Mouse (Mus musculus) intestine, embryonic 14.5 days (tissue): ENCODE data around the gene Hs6st3. TPM values are rescaled to one million over a fixed set of nuclear protein-coding genes. Genes with fewer than 3 reads are reported as not detected.
A peak's percentile ranks its signal among the peaks of the same experiment; 100 is the strongest.

ENCODE experiments used
- ATAC-seq: fragments of 200-750 bp; cut with Nextera tagmentation; replicated peaks from 2 replicates; pipeline ENCODE4 v1.8.0; 2017; ENCODE audit warnings: low read depth, moderate number of reproducible peaks, moderate TSS enrichment, moderate library complexity; ENCODE audit not compliant: low FRiP score, low TSS enrichment
- DNase-seq: peaks from one replicate; pipeline ENCODE4 v3.0.0-alpha.2; 2018; ENCODE audit warnings: low spot score
- H3K27ac ChIP-seq: fragments of 300-500 bp; sonication (generic); 2 replicates; pipeline ENCODE4 v1.5.1; 2014; ENCODE audit warnings: low read depth, mild to moderate bottlenecking, control low read depth
- H3K27me3 ChIP-seq: fragments of 300-500 bp; sonication (generic); replicated peaks from 2 replicates; pipeline ENCODE4 v1.6.1; 2014; ENCODE audit warnings: low read length, control low read depth; ENCODE audit not compliant: control insufficient read depth, insufficient read depth
- H3K36me3 ChIP-seq: fragments of 300-500 bp; sonication (generic); 2 replicates; pipeline ENCODE4 v1.6.1; 2014; ENCODE audit warnings: low read length, control low read depth; ENCODE audit not compliant: control insufficient read depth, insufficient read depth
- H3K4me1 ChIP-seq: fragments of 300-500 bp; sonication (generic); replicated peaks from 2 replicates; pipeline ENCODE4 v1.6.1; 2014; ENCODE audit warnings: low read length, control low read depth, mixed read lengths; ENCODE audit not compliant: control insufficient read depth, insufficient read depth
- H3K4me2 ChIP-seq: fragments of 300-500 bp; sonication (generic); 2 replicates; pipeline ENCODE4 v1.6.1; 2014; ENCODE audit warnings: low read length
- H3K4me3 ChIP-seq: fragments of 300-500 bp; sonication (generic); 2 replicates; pipeline ENCODE4 v1.5.1; 2014; ENCODE audit warnings: low read depth, low read length, control low read depth, mixed read lengths
- H3K9ac ChIP-seq: fragments of 300-500 bp; sonication (generic); 2 replicates; pipeline ENCODE4 v1.6.1; 2014; ENCODE audit warnings: mild to moderate bottlenecking, low read length
- H3K9me3 ChIP-seq: fragments of 300-500 bp; sonication (generic); 2 replicates; pipeline ENCODE4 v1.6.1; 2016; ENCODE audit warnings: low read length, control low read depth; ENCODE audit not compliant: control insufficient read depth
- WGBS: fragments of 180-500 bp; shearing (Covaris S2); extraction: QIAGEN DNeasy Blood & Tissue Kit; methylation state at CpG from one replicate; pipeline ENCODE4 v1.1.7; 2014; 5-methylcytosine and 5-hydroxymethylcytosine counted together
- polyA plus RNA-seq: library from polyadenylated mRNA; unstranded; fragments of >200 nt; fragmentation: Nextera tagmentation; extraction: Ambion mirVana; gene quantifications from 2 replicates; pipeline ENCODE4 v1.2.1, GENCODE M21; 2014

Hs6st3 gene
- polyA plus RNA-seq: 0.37 and 0.47 TPM in 2 replicates

GRCm38 (mm10) chr14:119137906-119138785 lies at the start of gene Hs6st3:
Gene Hs6st3 (plus strand): TSS chr14:119138341.
- Histone ChIP-seq H3K9me3 (no peaks in the 10 kb centered on the region), H3K36me3 (no peaks in the 10 kb centered on the region), H3K27me3 (peaks cover 49% of the 10 kb centered on the region), H3K27ac (no peak within 1 kb of the TSS), H3K9ac (peak within 1 kb of the TSS; percentile 48), H3K4me1 (0 out of 2 replicates have a peak, but pooled peaks cover 6% of the 10 kb centered on the region), H3K4me3 (peak within 1 kb of the TSS; percentile 57), H3K4me2 (peak within 1 kb of the TSS; percentile 93)
- WGBS: 1% methylated on average over 100 of the region's 100 CpGs
- ATAC-seq (peak; percentile 66; the same call in 1 of the 2 replicates), DNase-seq (peak; percentile 68)

- Histone ChIP-seq H3K4me3 (peak within 1 kb of the TSS; percentile 68), H3K4me1 (peaks cover 12% of the 10 kb centered on the region), H3K27me3 (no peaks in the 10 kb centered on the region), H3K9ac (peak within 1 kb of the TSS; percentile 83), H3K4me2 (peak within 1 kb of the TSS; percentile 80), H3K27ac (peak within 1 kb of the TSS; percentile 69), H3K9me3 (no peaks in the 10 kb centered on the region), H3K36me3 (no peaks in the 10 kb centered on the region)
- DNase-seq (peak; percentile 93), ATAC-seq (peak; percentile 95)
- under 1% methylated on average over 70 of the region's 72 CpGs for WGBS
These were observed 39.1 kb upstream of the Hs6st3 start, which contains the start of gene Uggt2 for GRCm38 (mm10) chr14:119098851-119099569. Gene Uggt2 (minus strand): TSS chr14:119099430.

- Histone ChIP-seq H3K4me3 (peak overlapping the region; percentile 68), H3K36me3 (no peaks in the 10 kb centered on the region), H3K4me1 (peaks cover 12% of the 10 kb centered on the region), H3K27me3 (no peaks in the 10 kb centered on the region), H3K9me3 (no peaks in the 10 kb centered on the region), H3K4me2 (peak overlapping the region; percentile 80), H3K27ac (peak overlapping the region; percentile 69), H3K9ac (peak overlapping the region; percentile 83)
- ATAC-seq: no peak; the same call in 1 of the 2 replicates
- WGBS: under 1% methylated on average over 13 of the region's 13 CpGs
- no peak for DNase-seq
These were observed 38.6 kb upstream of the Hs6st3 start for GRCm38 (mm10) chr14:119099570-119099891.

- no peaks in the 10 kb centered on the region for H3K36me3 ChIP-seq
These were observed 30.6 kb upstream of the Hs6st3 start for GRCm38 (mm10) chr14:119107591-119107990.

GRCm38 (mm10) chr14:119108776-119109301 lies 29.3 kb upstream of the Hs6st3 start:
- no peak for DNase-seq

More at GRCm38 (mm10) chr14:119107591-119107990, 30.6 kb upstream of the Hs6st3 start:
- H3K9me3 ChIP-seq: no peaks in the 10 kb centered on the region
- no peak overlapping the region for H3K4me3 ChIP-seq
- WGBS: 93% methylated on average over 8 of the region's 8 CpGs
- H3K4me1 ChIP-seq: no peaks in the 10 kb centered on the region
- H3K27me3 ChIP-seq: no peaks in the 10 kb centered on the region
- H3K27ac ChIP-seq: no peak overlapping the region
- H3K4me2 ChIP-seq: no peak overlapping the region
- DNase-seq (no peak), ATAC-seq (no peak)
- no peak overlapping the region for H3K9ac ChIP-seq

GRCm38 (mm10) chr14:119109776-119110218 lies 28.3 kb upstream of the Hs6st3 start:
- Histone ChIP-seq H3K4me3 (no peak overlapping the region), H3K27me3 (no peaks in the 10 kb centered on the region), H3K4me1 (no peaks in the 10 kb centered on the region), H3K4me2 (no peak overlapping the region), H3K9ac (no peak overlapping the region), H3K9me3 (no peaks in the 10 kb centered on the region), H3K27ac (no peak overlapping the region), H3K36me3 (no peaks in the 10 kb centered on the region)
- 82% methylated on average over 3 of the region's 3 CpGs for WGBS
- no peak for ATAC-seq
- DNase-seq: no peak

More at GRCm38 (mm10) chr14:119108776-119109301, 29.3 kb upstream of the Hs6st3 start:
- H3K36me3 ChIP-seq: no peaks in the 10 kb centered on the region
- no peak for ATAC-seq
- 75% methylated on average over 7 of the region's 7 CpGs for WGBS
- H3K4me1 ChIP-seq: no peaks in the 10 kb centered on the region
- H3K27ac ChIP-seq: no peak overlapping the region
- H3K4me3 ChIP-seq: no peak overlapping the region
- H3K27me3 ChIP-seq: no peaks in the 10 kb centered on the region
- no peak overlapping the region for H3K4me2 ChIP-seq
- H3K9me3 ChIP-seq: no peaks in the 10 kb centered on the region
- no peak overlapping the region for H3K9ac ChIP-seq

- no peak for ATAC-seq
These were observed 25.6 kb upstream of the Hs6st3 start for GRCm38 (mm10) chr14:119112558-119112957.

GRCm38 (mm10) chr14:119123582-119123981 lies 14.6 kb upstream of the Hs6st3 start:
- Histone ChIP-seq H3K4me1 (no peaks in the 10 kb centered on the region), H3K27ac (no peak overlapping the region), H3K36me3 (no peaks in the 10 kb centered on the region), H3K9me3 (no peaks in the 10 kb centered on the region), H3K4me3 (peak overlapping the region; percentile 38), H3K9ac (no peak overlapping the region), H3K4me2 (peak overlapping the region; percentile 60), H3K27me3 (no peaks in the 10 kb centered on the region)
- ATAC-seq: no peak
- WGBS: 2% methylated on average over 12 of the region's 12 CpGs
- DNase-seq: peak; percentile 65

More at GRCm38 (mm10) chr14:119112558-119112957, 25.6 kb upstream of the Hs6st3 start:
- Histone ChIP-seq H3K27me3 (no peaks in the 10 kb centered on the region), H3K9ac (no peak overlapping the region), H3K27ac (no peak overlapping the region), H3K4me3 (no peak overlapping the region), H3K9me3 (no peaks in the 10 kb centered on the region), H3K36me3 (no peaks in the 10 kb centered on the region), H3K4me1 (no peaks in the 10 kb centered on the region), H3K4me2 (no peak overlapping the region)
- 76% methylated on average over 6 of the region's 6 CpGs for WGBS
- DNase-seq: no peak
